Mouse (Mus musculus) cerebellum, adult 11-12 months (tissue): Measurements from ENCODE around the gene Exoc6b.

Experiments
- DNase-seq: peaks from one replicate; pipeline ENCODE4 v3.0.0; 2022

The Exoc6b gene

DNA sequence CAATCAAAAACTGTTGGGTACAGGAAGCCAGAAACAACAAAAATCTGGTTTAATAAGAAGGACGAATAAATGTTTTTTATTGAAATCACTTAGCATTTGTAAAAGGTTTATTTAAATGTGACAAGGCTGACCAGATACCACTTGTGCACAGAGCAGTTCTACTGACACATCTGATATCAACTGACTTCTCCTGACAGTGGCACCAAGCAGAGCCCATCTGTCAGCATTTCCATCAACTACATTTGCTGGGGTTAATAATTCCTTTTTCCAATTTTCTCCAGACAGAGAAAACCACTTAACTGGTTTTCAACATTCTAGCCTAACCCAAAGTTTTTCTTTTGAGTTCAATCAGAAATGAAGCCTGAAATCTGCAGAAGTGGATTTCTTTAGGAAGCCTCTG lies 100.8 kb downstream of the Exoc6b start:
- no peak for DNase-seq

DNA sequence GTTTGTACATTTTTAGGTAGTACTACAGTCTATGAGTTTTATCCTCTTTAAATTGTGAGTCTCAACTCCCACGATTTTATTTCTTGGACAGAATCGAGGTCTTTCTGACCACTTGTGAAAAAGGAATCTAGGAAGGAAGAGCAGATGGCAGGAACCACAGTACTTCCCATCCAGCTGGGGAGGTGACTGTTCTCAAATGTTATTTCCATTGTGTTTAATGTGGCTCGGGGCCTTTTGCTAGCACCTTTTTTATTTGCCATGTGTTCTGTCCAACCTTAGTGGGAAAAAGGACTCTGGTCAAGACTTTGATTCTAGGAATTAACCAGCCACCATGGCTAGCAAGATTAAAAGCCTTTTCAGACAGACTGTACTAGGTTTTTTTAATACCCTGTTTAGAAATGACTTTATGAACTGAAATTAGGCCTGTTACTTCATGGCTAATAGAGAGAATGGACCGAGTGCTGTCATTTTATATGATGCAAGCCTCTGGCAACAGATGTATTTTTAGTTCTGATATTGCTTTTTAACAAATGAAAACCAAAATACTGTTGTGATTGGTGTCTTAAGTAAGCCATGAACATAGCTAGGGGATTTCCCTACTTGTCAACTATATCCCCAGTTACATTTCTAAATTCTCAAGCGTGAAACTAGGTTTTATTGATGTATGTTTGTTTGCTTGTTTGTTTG lies 104.4 kb downstream of the Exoc6b start:
- peak; percentile 8 for DNase-seq

DNA sequence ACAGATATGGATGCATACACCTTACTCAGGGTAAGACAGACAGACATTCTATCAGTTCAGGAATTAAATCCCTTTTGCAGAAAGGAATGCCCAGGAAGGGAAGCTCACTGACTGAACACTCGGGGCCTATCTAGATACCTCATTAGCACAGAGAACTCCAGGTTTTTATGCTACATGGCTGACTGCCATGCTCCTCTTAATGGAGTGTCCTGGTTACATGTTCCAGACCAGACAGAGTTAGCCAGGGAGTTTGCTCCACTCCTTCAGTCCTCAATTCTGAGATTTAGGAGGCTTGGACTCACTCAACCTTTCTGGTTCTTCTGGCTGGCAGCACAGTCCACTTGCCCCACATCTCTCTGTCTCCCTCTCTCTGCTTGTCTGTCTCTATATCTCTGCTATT lies 106.3 kb downstream of the Exoc6b start:
- no peak for DNase-seq

DNA sequence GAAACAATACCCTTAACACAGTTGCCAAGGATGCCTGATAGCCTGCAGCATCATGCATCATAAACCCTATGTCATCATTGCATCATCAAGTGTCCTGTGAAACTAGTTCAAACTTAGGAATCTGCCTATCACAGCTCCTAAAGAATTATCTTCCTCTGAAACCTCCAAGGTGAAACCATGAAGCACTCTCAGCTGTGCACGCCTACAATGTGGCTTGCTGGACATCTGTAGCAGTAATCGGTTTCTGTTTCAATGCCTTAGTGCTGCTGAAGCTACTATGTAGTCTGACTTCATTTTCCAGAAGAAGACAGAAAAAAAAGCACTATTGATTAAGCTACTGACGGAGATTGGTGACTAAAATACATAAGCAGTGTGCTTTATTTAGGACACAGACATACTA lies 107.5 kb downstream of the Exoc6b start:
- no peak for DNase-seq

DNA sequence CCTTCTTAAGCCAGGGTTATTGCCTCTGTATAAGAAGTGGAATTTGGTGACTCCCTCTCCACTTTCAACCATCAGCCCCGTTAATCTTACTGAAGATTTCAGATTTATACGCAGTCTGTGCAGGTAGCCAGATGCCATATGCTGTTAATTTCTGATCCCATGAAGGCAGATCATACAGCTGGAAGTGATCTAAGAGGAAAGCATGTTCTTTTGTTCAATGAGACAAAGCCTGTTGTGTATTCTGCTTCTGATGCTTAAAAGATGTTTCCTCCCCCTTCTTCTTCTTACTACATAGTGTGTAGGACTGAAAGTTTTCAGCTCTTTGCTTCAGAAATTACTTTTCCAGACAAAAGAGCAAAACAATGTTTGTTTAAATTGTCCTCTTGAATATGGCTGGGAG lies 109.8 kb downstream of the Exoc6b start:
- DNase-seq: no peak

DNA sequence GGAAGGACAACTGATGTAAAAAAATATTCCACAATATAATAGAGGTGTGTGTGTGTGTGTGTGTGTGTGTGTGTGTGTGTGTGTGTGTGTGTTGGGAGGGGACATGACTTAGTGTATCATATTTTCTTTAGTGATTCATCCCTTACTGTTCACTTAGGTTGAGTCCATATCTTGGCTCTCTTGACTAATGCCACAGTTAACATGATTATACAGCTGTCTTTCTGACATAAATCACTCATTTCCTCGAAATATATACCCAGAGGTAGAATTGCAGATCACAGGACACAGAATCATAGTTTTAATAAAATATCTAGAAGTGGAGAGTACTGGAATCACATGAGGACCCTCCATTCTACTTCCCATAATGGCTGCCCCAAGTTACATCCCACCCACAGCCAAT lies 117.7 kb downstream of the Exoc6b start:
- no peak for DNase-seq

DNA sequence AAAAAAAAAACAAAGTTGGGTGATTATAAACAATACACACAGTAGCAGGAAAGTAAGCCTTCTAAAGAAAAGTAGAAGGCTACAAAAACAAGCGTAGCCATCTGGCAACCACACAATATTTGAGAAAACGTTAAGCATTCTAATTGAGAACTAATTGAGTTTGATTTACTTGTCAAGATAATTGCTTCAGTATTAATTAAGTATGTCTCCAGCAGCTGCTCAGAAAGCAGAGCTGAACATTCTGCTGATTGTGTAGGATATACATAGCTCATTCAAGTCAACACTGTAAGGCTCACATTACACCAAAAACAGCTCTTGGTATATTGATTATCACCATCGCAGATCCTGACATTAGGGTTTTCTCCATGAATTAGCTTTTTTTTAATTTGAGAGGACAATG lies 122.7 kb downstream of the Exoc6b start:
- DNase-seq: no peak

DNA sequence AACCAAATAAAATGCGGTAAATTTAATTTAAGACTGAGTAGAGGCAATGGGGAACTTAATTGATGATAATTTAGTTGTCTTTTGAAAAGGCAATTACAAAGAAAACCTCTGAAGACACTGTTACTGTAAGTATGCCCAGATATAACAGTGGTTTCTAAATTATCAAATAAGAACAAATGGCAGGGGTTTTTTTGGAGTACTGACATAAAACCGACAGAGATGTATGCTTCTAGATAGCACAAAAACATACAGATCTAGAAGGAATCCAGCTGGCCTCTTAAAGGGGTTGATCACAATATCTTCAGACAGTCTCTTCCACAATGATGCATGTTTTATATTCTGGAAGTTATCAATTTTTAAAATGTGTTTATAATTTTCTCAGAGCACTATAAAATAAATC lies 123.2 kb downstream of the Exoc6b start:
- DNase-seq: no peak

DNA sequence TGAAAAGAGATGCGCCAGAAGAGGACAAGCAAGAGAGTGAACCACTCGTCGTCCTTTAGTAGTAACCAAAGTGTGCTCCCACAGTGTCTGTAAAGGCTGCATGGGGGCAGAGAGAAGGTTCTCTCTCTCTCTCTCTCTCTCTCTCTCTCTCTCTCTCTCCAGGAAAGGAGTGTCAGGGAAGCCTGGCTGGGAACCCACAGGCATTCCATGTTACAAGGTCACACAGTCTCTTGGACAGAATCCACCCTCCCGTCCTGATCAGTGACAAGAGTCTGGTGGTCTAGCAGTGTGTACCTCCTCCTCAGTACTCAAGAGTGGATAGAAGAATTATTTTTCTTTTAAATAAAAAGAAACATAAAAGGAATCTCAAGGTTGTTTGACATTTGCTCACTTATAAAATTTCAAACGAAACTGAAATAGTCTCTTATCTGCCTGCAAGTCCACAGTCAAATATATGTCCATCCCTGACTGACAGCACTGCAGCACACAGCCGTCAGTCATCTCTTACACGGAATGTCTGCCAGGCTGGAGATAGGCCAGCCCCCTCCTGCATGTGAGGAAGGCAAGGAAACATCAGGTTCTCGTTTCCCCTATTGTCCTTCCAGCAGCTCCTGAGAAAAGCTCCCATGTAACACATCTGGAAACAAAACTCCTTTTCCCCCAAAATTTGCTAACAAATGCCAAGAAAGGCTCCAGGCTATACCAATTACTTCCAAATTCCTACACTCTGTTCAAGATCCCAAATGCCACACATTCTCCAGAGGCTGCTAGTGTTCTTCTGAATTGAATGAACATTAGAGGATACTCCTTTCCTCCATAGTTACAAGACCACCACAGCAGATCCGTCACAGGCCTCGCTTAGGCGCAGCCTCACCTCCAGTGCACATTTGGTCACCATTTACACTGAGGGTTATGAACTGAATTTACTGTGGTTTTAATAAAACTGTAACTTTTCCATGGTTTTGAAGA lies 136.1 kb downstream of the Exoc6b start:
- no peak for DNase-seq

DNA sequence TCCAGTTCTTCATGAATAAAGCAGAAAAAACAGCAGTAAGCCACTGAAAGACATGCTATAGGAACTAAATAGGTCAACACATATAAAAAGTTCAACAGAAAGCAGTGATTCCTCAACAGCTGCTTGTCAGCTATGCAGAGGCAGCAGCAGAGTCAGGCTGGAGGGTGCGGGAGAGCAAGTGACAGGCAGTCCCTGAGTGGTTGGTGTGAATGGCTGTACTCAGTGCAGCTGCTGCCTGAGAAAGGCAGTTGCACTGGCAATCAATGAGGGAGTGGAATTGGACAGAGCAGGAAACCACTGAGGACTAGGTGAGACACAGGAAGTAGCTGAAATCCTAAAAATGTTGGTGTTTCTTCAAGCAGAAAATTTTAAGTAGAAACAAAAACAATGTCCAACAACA lies 138.3 kb downstream of the Exoc6b start:
- no peak for DNase-seq

DNA sequence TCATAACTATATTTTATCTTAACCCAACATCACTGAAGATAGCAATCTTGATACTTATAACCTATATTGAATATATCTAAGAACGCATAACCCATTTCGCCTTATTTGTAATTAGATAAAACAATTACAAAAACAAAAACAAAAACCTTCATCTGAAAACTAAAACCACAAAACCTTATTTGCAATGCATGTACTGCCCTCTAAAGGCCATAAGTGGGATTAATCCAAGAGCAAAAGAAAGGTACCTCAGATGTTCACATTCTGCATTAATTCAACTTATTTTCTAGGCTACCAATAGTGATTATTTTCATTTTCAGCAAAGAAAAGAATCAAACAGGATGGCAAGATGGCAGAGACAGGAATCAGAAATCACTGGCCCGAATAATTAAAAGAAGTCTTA lies 143.2 kb downstream of the Exoc6b start:
- DNase-seq: no peak

DNA sequence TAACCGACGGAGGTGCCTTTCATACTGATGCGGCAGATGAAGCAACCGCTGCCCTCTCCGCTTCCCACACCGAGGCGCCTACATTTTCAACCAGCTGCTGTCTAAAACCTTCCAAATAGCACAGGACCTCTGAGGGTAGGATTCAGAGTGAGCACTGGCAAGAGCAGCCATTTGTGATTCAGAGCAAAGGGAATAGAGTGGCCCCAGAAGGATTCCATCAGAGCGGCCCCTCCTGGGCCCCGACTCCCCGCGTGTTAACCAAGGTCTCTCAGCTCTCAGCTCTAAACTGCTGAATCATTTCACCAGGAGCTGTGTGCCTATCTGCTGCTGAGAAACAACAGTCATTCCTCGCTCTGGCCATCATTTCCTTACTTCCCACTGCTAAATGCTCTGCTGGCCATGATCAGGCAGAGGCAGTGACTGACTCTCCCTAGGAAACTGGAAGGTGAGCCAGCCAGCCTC lies 145.5 kb downstream of the Exoc6b start:
- DNase-seq: no peak

DNA sequence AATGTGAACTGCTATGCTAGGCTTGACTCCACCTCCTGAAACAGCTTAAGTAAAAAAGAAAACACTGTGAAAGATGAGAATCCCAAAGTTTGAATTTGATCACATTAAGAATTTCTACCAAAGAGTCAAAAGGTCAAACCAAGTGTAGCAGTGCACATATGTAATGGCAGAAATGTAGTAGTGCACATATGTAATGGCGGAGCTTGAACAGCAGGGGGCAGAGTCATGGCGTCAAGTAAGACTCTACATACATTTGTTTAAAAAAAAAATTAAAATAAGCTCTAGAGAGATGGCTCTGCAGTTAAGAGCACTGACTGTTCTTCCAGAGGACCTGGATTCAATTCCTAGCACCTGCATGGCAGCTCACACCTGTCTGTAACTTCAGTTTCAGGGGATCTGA lies 153.0 kb downstream of the Exoc6b start:
- DNase-seq: no peak

DNA sequence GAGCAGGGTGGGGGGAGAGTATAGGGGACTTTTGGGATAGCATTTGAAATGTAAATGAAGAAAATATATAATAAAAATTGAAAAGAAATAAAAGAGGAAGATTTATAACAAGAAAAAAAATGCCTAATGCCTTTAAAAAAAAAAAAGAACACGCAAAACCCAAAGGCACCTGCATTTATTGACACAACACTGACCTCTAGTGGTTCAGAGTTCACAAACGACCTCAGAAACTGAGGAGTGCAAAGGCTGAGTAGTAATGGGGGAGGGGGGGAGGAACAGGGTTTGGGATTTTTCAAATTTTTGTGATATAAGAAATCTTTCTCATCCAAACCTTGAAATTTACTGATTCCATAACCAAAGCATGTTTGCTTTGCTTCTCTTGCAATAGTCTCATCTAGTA lies 156.9 kb downstream of the Exoc6b start:
- DNase-seq: no peak

DNA sequence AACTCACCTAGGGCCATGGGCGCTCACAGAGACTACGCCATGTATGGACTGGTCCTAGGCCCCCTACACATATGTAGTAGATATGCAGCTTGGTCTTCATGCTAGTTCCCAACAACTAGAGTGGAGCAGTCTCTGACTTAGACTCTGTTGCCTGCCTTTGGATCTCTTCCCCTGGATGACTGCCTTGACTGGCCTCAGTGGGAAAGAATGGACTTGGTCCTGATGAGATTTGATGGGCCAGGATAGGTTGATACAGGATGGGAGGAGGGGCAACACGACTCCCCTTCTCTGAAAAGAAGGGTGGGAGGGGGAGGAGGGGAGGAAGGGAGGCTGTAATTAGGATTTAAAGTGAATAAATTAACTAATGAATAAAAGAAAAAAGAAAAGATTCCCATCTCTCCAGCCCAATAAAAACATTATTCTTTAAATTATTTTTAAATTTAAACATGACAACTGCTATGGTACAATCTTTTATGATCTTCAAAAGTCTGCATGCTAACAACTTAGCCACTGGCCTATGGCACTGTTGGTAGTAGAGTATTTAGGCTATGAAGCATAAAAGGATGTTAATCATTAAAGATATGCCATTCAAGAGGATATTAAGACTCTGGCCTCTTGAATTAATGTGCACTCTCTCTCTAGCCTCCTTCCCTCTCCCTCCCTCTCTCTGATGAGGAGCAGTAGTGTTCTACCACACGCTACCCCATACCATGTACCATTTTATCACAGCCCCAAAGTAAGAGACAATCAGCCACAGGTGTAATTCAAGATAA lies 170.1 kb downstream of the Exoc6b start:
- no peak for DNase-seq

DNA sequence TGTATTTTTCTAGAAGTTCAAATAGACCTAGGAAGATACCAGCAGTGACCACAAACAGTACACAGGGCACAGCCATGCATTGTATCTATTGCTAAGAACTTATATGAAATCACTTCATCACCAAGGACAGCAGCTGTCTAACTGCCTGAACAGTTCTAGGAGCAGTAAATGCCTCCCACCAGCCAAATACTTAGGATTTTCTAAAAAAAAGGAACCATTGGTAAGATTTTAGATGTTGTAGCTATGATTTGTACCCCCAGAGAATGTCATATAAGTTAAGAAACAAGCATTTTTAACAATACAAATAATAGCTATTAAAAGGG lies 175.6 kb downstream of the Exoc6b start:
- no peak for DNase-seq

DNA sequence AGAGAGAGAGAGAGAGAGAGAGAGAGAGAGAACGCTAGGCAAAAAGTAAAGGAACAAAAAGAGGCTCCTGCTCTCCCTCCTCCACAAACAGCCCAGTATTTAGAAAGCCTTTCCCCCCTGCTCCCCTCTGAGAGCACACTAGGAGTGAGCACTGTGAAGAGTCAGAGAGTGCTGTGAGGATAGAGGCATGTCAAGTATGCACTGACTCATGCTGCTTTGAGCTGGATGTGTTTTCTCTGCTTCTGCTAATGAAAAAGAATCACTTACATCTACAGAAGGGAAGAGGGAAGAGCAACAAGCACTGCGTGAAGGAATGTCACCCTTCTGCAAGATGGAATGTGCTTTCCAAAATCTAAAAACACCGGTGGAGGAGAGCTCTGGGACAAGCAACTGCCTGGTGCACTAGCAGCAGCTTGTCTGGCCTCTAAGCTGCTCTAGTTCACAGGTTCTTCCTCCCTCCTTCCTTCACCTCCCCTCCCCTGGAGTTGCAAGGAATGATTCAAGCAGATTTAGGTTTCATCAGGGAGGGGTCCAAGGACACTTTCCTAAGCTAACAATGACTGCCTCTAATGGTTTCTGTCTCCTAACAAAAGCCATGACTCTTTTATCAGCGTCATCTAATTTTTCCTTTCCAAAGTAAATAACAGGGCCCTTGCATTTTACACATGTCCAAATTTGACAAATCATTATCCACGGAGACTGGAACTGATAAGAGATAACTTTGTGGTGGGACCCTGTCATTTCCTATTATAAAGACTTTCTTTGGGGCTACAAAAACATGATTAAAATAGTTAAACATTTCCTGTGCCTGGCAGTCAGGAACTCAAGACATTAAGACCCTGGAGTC lies 176.2 kb downstream of the Exoc6b start:
- DNase-seq: no peak

DNA sequence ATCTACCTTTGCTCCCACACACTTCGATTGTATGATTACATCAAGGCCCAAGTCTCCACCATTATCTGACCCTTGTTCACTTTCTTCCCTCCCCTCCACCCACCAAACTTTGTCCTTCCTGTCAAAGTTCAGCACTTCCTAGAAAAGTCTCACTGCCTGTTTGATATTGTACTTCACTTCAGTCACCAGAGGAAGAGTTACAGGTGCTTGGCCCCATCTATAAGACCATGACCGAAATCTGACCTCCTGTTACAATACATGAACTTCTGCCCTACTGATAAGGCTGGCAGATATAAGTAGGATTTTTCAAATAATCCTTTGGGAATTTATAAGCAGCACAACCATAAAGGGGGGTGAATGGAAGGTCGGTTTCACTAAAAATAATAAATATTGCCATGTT lies 182.8 kb downstream of the Exoc6b start:
- no peak for DNase-seq

DNA sequence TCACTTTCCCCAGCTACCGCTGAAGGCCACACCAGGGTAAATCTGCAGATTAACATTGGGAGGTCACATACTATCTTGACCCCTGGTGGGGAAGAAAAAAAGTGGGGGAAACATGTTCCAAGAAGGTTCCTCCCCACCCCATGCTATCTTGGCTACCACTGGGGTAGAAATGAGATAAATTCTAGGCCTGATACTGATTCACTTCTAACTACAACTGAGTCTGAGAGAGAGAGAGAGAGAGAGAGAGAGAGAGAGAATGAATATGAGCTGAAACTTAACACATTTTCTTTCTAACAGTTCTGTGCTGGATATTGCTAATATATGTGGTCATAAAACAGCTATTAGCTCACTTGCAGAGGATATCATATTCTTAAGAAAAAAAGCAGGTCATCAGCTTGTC lies 184.2 kb downstream of the Exoc6b start:
- no peak for DNase-seq

DNA sequence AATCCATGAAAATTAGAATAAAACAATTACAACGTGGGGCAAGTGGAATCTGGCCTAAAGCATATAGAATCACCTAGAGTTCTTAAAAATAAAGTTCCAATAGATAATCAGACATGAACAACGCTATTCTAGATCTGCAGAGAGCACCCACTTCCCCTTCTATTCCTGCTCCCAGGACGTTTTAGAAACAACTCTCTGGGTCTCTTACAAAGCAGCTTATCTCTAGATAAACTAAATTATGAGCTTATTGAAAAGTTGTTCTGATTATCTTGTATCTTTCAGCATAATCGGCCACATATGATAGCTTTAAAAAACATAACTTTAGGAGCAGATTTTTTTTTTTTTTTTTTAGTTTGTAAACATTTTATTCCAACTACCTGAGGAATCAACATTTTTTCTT lies 185.6 kb downstream of the Exoc6b start:
- no peak for DNase-seq

DNA sequence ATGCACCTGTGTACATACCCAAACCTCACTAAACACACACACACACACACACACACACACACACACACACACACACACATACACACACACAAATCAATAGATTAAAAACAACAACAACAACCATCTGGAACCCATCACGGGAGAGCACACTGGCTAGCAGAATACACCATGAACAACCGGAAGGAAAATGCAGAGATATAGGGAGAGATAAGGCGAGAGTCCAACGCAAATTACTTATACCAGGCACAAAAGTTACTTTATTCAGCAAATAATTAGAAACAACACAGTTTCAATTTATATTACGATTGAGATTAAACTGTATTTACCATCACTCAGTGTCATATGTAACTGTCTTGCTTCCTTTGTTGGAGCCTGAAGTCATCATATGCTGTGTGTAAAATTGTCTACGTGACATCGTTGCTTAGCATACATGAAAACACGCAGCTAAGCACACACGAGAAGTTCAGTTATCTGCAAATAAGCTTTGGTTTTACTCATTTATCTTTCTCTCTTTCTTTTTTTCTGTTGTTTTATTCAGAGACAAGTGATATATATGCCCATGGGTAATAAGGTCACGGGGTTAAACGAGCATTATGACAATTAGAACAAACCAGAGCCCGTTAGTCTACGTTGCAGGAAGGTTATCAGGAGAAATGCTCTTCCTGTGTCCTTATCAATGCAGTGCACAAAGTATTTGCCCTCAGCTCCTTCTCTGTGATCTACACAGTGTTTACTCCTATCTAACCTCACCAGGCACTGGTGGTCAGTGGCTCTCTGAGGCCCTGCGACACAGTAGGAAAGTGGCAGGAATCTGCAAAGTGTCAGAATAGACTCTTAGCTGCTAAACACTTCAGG lies 186.4 kb downstream of the Exoc6b start:
- no peak for DNase-seq

DNA sequence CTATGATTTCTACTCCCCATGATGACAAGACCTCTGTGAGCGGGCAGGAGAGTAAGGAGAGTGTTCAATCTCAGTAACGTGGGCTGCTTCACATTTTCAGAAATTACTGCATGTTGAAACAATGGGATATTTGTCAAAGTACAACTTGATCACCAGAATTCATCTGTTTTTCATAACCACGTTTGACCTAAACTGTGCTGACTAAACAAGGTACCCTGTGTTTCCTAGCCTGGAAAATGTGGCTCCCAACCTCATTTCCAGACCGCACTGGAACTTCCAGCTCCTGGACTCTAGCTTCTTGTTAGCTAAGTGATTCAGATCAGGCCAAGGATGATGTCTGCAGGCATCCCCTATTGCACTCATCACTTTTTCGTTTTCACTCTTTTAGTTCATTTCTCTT lies 193.4 kb downstream of the Exoc6b start:
- no peak for DNase-seq
